In the genomic region with DNA sequence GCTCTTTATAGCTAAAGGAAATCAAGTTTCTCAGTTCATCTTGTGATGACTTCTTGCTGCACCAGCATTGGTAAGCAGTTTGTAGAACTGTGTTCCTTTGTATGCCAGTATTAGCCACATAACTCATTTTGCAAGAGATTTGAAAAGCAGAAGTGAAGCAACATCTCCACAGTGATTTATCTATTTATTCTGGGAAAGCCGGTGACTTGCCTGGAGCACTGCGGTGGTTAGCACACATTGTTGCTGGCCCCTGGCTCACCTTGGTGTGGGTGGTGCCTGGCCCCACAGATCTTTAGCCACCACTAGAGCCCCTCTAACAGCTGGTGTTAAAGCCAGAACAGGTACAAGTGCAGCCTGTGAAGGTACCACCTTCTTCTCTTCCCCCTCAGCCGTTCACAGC, we compare ENCODE assay signal across 18 mouse cellular contexts. TPM values are rescaled to one million over a fixed set of nuclear protein-coding genes. Genes with fewer than 3 reads are reported as not detected.
DNase-seq lines count a peak whose midpoint lies in the region; ATAC-seq and TF ChIP-seq lines count a peak whose summit lies in the region.
"Had no signal": no experiment of that assay in that cellular context is flagged by ENCODE, and none has a peak within 500 bp of the region (broad histone marks: within the 10 kb centered on the region; RNA-seq: fewer than 3 reads in every experiment).

No protein-coding gene starts in this region.

- no peak for TF ChIP-seq POLR2A in bone marrow macrophage, adult 2 months (IDR thresholded peaks at IDR 0.05; ENCODE audit: borderline replicate concordance, low read depth, low read length)

- H3K4me1 ChIP-seq in bone marrow macrophage, adult 2 months (ENCODE audit: control insufficient read depth, insufficient read depth, low read length), result peaks cover 42% of the 10 kb centered on the region
- H3K4me1 ChIP-seq in midbrain, embryonic 13.5 days (replicated peaks), result no peaks in the 10 kb centered on the region
- H3K4me1 ChIP-seq: embryonic facial prominence, embryonic 12.5 days; limb, embryonic 10.5 days; lung, embryonic 15.5 days had no signal

- ATAC-seq in megakaryocyte progenitor cell, adult 5-6 weeks (replicated peaks; ENCODE audit: poor library complexity), result peak; percentile 59
- no peak for ATAC-seq in midbrain, embryonic 13.5 days
- ATAC-seq: intestine, embryonic 16.5 days had no signal

- peak; percentile 18 to 80 for DNase-seq in adrenal gland, adult (ENCODE audit: inconsistent age in 2 of 2, low spot score in 1 of 2)
- no peak for DNase-seq in adrenal gland, postnatal 25 days
- peak; percentile 0 for DNase-seq in 3134 (ENCODE audit: extremely low read depth, insufficient read length, low spot score)
- DNase-seq in gastrocnemius, postnatal 14 days, result no peak
- no peak for DNase-seq in kidney, postnatal 25 days
- DNase-seq: cerebellum, postnatal 10 days; heart, postnatal 4 days; kidney, postnatal 10 days; right cerebral cortex, postnatal 14 days had no signal

- 0 out of 2 replicates have a peak, but pooled peaks cover 3% of the 10 kb centered on the region for H3K27me3 ChIP-seq in midbrain, embryonic 13.5 days
- H3K27me3 ChIP-seq: embryonic facial prominence, embryonic 12.5 days; lung, embryonic 15.5 days had no signal

- intact Hi-C loops in gastrocnemius, postnatal 14 days (cut with DNase I; ENCODE audit: low total_unique reads), result no loop called here

- H3K4me2 ChIP-seq in midbrain, embryonic 13.5 days (replicated peaks), result no peak overlapping the region
- H3K4me2 ChIP-seq: embryonic facial prominence, embryonic 12.5 days; heart, embryonic 11.5 days; lung, embryonic 15.5 days had no signal

- no peak overlapping the region for H3K9ac ChIP-seq in midbrain, embryonic 13.5 days (replicated peaks)
- H3K9ac ChIP-seq: embryonic facial prominence, embryonic 12.5 days; lung, embryonic 15.5 days had no signal

- H3K27ac ChIP-seq in bone marrow macrophage, adult 2 months (ENCODE audit: insufficient read depth, low read depth, low read length), result peak overlapping the region; percentile 100
- no peak overlapping the region for H3K27ac ChIP-seq in midbrain, embryonic 13.5 days
- H3K27ac ChIP-seq: embryonic facial prominence, embryonic 12.5 days; limb, embryonic 10.5 days; lung, embryonic 15.5 days had no signal

- no peak for TF ChIP-seq CTCF in bone marrow macrophage, adult 2 months (IDR thresholded peaks at IDR 0.05; ENCODE audit: low read depth, low read length)

- 95% methylated on average over 3 of the region's 3 CpGs for WGBS in midbrain, embryonic 13.5 days

- no peaks in the 10 kb centered on the region for H3K36me3 ChIP-seq in midbrain, embryonic 13.5 days
- H3K36me3 ChIP-seq: embryonic facial prominence, embryonic 12.5 days; limb, embryonic 10.5 days; lung, embryonic 15.5 days had no signal

- peak overlapping the region; percentile 55 for H3K4me3 ChIP-seq in bone marrow macrophage, adult 2 months (ENCODE audit: insufficient read depth, low read length)
- no peak overlapping the region for H3K4me3 ChIP-seq in midbrain, embryonic 13.5 days (replicated peaks)
- H3K4me3 ChIP-seq: embryonic facial prominence, embryonic 12.5 days; limb, embryonic 10.5 days; lung, embryonic 15.5 days had no signal

- no peaks in the 10 kb centered on the region for H3K9me3 ChIP-seq in midbrain, embryonic 13.5 days
- H3K9me3 ChIP-seq: embryonic facial prominence, embryonic 12.5 days; limb, embryonic 10.5 days; lung, embryonic 15.5 days had no signal

RNA-seq across cellular contexts. Expression of gene Tlr13, which starts 8.1 kb away (rescaled TPM):
- 1.1 and 1.3 TPM in 2 replicates for total RNA-seq in adrenal gland, postnatal 25 days (2021)
- 151 and 181 TPM in 2 replicates for polyA plus RNA-seq in bone marrow macrophage, adult 2 months (2012; ENCODE audit: insufficient read depth, insufficient read length, missing spikeins)
- total RNA-seq in megakaryocyte progenitor cell, adult 5-6 weeks (2015), result 1.3 and 1.6 TPM in 2 replicates
- 1.00 and 1.4 TPM in 2 replicates for total RNA-seq in megakaryocyte progenitor cell, adult 5-6 weeks (2017)
- under 1 TPM; 0.62 to 0.78 TPM for total RNA-seq in gastrocnemius, postnatal 14 days (2021)
- polyA plus RNA-seq in midbrain, embryonic 13.5 days (2015; fragmentation: Nextera tagmentation; extraction: Ambion mirVana), result 0.17 and 0.21 TPM in 2 replicates
- polyA plus RNA-seq: Patski had no signal

RNA-seq across cellular contexts. Expression of gene Pgk1, which starts 52.0 kb away (rescaled TPM):
- total RNA-seq in adrenal gland, postnatal 25 days (2021), result 218 and 234 TPM in 2 replicates
- 274 and 285 TPM in 2 replicates for polyA plus RNA-seq in bone marrow macrophage, adult 2 months (2012; ENCODE audit: insufficient read depth, insufficient read length, missing spikeins)
- 406 and 427 TPM in 2 replicates for total RNA-seq in megakaryocyte progenitor cell, adult 5-6 weeks (2015)
- total RNA-seq in megakaryocyte progenitor cell, adult 5-6 weeks (2017), result 339 and 366 TPM in 2 replicates
- 1,000 to 10,000 TPM; 1,326 to 1,532 TPM for total RNA-seq in gastrocnemius, postnatal 14 days (2021)
- polyA plus RNA-seq in midbrain, embryonic 13.5 days (2015; fragmentation: Nextera tagmentation; extraction: Ambion mirVana), result 263 and 273 TPM in 2 replicates

Comparison
In these comparisons a context has a peak if more than half of its experiments do, and no peak if none do; other contexts are left out.
1. DNase-seq: peak in adrenal gland, adult (2 of 2) and 3134 (single experiment); none in adrenal gland, postnatal 25 days (single experiment), gastrocnemius, postnatal 14 days (single experiment) and kidney, postnatal 25 days (0 of 2).